Mouse (Mus musculus) fat pad, adult 2 months (tissue): ENCODE data around the gene Secisbp2.
A peak's percentile ranks its signal among the peaks of the same experiment; 100 is the strongest.
"Not testable (repeated sequence)": the region's sequence is repeated elsewhere in the genome, so short reads cannot be mapped to it uniquely, and the experiment has no call there.

Experiments
- DNase-seq: peaks from one replicate; pipeline ENCODE4 v3.0.0-alpha.2; 2011; ENCODE audit warnings: low read depth, low spot score; ENCODE audit errors: extremely low read depth

The Secisbp2 gene

DNA sequence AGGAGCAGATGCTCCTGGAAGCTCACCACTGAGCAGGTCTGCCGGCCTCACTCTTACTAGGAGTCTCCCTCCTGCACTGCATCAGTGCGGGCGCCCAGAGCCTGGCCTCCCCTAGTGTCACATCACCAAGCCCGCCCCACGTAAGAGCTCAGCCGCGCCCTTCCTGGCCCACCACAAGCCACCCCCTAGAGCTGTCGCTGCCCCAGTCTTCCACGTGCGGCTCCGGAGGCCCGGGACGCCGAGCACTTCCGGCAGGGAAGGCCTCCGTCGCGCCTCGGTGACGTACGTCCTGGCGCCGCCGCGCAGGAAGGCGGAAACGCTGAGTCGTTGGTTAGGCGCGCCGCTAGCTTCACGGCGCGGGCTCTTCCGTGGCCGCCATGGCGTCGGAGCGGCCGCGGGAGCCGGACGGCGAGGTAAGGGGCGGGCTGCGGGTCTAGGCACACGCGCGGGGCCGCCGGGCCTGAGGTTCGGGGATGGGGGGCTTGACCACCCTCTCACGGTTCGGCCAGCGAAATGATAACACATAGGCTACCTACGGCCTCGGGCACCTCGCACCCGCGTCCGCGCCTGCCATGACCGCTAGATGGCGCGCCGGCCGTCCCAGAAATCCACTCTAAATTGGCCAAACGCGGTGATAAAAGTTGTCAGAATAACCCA lies at the start of gene Secisbp2:
Gene Secisbp2, plus strand, starts transcription at position 290 of the 657 bp plus-strand sequence.
- DNase-seq: no peak

DNA sequence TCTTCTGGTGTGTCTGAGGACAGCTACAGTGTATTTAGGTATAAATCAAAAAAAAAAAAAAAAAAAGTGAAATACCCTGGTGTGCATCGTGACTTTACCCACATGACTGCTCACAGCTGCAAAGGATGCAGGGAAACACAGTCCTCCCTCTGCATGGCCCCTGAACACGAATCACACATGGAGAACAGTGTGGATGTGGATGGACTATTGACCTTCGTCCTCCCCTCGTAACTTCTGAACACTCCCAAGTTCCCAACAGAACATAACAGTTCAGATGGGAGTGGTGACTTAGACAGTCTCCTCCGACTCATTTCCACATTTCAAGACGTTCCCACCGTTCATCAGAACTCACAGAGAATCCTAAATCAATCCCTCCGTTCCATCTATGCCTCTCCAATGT lies 48.7 kb upstream of the Secisbp2 start:
- DNase-seq: no peak

DNA sequence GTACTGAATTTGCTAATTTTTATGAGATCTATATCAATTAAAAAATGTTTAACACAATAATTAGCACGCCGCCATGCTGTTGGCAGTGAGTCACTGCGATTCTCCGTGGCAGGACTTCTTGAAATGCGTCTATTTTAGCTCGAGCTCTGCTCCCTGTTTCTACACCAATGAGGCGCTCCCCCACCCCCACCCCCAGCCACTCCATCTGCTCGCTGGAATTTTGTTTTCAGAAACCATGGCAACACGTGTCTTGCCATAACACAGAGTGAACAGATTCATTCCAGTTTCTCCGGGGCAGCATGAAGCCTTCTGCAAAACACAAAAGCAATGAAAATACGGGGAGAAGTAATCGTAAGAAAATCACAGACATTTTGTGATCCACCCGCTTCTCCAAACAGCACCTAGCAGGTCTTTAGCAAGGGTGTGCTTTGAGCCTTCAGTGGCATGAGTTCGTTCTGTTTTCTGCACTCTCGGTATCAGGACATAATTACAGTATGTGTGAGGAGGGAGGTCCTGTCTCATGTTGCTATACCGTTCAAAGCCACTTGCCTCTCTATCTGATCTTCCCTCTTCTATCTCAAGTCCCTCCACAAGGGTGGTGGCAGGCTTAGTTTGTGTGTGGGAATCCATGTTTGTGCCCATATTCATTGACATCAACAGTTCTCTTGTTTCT lies 48.1 kb upstream of the Secisbp2 start:
- DNase-seq: no peak

DNA sequence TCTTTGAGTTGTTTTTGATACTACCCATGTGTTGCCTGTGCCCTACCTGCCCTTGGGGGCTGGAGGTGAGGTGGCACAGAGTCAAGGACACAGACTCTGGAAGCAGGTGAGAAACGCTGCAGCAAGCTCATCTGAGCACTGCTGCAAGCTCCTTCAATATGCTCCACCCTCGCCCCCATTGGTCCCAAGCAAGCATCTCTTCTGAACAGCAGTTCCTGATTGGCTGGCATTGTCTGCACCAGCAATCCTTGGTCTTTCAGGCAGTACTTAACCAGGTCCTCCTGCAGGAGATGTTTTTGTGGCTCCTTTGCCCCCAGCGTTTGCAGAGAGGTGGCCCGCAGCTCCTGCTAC lies 47.6 kb upstream of the Secisbp2 start:
- DNase-seq: no peak

DNA sequence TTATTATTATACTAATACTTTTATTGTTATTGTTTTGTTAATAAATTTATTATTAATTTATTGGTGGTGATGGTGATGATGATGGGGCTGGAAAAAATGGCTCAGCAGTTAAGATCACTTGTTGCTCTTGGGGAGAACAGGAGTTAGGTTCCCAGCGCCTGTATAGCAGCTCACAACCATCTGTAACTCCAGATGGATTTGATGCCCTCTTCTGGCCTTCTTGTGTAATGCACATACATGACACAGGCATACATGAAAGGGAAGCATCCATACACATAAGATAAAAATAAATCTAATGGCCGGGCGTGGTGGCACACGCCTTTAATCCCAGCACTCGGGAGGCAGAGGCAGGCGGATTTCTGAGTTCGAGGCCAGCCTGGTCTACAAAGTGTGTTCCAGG lies 42.3 kb upstream of the Secisbp2 start:
- DNase-seq: no peak

DNA sequence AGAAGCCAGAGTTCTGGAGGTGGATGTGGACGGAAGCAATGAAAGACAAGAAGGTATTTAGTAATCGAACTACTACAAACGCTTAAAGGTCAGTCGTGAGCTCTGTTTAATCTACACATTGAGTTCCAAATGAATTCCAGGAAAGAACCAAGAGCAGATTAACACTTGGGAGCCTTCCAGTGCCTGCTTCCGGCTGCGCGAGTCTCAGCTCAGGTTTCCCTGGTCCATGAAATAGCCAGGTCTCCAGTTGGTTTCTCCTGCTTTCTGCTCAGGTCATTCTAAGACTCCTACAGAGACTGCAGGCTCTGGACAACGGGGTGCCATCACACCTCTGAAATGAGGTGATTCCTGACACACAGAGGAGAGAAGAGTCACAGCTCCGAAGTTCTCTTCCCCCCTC lies 40.4 kb upstream of the Secisbp2 start:
- peak; percentile 3 for DNase-seq

DNA sequence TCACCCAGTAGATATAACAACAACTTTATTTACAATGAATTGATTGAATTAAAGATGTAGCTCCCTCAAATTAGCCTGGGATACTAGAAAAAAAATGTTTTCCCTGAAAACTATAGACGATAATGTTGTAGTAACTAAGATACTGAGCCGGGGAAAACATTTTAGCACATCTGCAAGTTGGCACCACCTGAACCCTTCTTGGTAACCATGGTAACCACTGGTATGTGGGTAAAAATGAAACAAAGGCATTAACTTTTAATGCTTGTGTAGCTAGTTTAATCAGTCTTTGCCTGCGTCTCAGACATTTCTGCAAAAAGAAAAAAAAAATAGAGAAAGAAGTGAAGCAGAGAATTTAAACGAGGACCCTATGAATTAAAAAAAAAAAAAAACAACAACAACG lies 40.0 kb upstream of the Secisbp2 start:
- DNase-seq: no peak

DNA sequence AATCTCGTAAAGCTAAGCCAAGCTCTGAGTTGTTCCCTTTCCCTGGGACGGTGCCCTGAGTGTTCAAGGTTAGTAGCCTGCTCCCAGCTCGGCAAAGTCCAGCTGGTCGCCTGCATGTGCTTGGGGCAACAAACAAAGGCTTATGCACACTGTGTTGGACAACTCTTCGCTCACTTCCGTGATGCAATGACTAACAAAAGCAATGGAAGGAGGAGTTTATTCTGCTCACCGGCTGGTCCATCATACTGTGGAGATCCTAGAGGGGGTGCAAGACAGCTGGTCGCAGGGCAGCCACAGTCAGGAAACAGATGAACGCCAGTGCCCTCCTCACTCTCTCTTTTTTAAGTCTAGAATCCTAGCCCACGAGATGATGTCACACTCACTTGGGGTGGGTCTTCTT lies 35.7 kb upstream of the Secisbp2 start:
- no peak for DNase-seq

DNA sequence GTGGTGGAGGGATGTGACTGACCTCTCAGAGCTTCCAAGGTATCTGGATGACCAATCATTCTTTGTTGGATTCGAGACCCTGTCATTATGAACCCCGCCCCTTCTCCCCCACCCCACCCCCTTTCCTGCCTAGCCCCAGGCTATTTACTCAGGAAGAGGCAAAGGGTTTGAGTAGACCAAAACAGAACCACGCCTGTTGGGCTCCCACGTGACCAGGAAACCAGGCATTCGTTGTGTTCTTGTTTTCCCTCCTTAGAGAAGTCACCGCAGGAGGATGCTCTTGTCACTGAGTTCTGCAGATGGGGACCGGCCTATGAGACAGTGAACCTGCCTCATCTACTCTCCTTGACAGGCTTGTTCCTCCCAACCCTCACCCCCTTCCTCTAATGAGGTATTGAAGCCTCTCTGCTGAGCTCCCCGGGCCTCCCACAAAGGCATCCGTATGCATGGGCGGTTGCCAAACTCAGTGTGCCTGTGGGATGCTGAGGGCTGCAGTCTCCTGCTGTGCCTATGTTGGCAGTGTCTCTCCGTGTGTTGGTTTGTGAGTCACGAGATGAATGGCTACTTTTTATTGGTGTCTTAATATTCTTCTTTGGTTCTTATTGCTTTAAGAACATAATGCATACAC lies 35.0 kb upstream of the Secisbp2 start:
- no peak for DNase-seq

DNA sequence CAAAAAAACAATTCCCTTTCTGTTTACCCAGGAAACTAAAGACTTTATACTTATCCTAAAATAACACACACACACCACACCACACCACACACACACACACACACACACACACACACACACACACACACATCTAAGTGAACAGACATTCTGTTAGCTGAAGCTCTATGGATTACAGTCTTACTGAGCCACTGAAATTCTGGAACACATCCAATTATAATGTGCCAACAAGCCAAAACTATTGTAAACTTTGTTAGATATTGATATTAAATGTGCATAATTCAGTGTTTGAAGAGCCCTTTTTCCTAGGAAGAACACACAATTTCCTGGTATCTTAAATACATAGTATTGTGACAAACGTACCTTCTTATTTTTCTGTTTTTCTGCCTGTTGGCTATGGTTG lies 34.2 kb upstream of the Secisbp2 start:
- no peak for DNase-seq

DNA sequence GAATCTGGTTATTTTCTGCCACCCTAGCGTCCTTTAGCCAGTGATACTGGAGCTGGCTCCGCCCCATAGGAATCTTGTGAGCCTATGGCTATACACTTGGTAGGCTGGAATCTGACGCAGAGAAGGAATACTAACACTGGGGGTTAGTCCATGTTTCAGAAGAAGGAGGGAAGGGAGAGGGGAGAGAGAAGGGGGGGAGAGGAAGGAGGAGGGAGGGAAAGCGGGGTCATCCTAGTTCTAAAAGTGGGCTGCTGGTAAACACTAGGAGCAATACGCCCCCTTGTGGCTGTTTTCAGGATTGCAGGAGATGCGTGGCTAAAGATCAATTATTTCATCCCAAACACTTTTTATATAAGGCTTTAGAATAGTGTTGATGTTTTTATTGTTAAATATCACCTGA lies 33.6 kb upstream of the Secisbp2 start:
- no peak for DNase-seq

DNA sequence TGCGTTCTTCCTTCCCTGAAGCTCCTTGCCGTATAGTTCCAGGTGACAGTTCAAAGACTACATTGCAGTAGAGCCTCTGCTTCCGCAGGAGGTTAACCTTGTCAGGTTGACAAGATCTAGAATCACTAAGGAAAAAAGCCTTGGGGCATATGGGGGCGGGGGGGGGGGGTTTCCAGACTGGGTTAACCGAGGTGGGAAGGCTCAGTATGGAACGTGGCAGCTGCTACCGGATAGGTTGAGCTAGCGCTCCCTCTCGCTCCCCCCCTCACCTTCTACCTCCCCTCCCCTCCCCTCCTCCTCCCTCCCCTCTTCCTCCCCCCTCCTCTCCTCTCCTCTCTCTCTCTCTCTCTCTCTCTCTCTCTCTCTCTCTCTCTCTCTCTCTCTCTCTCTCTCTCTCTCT lies 32.9 kb upstream of the Secisbp2 start:
- DNase-seq: no peak

DNA sequence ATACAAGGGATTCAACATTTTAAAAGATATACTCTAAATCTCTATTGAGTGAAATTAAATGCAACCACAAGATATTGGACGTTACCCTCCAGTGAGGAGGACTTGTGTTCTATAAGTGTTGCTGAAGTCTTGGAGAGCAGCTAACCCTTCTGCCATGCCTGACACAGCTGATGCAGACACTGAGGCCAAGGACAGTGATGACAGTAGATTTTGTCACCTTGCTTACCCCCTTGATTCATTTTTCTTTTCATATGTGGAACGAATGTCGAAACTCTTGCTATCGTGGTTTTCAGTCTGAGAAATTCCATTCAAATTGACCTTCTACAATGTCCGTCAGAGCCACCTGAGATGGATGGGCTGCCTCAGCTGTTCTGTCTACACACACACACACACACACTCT lies 28.9 kb upstream of the Secisbp2 start:
- DNase-seq: no peak

DNA sequence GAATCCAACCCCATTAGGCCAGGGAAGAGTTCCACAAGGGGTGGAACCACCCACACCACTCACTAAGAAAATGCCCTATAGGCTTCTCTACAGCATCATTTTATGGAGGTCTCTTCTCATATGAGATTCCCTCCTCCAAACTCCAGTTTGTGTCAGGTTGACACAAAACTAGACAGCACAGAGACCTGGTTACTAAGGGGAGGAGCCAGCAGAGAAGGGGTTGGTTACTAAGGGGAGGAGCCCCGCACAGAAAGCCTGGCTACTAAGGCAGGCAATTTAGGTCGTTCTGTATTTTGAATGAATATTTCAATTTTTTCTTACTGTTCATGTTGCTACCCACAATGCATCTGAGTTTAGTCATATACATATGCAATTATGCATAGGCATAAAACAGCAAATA lies 27.8 kb upstream of the Secisbp2 start:
- DNase-seq: no peak

DNA sequence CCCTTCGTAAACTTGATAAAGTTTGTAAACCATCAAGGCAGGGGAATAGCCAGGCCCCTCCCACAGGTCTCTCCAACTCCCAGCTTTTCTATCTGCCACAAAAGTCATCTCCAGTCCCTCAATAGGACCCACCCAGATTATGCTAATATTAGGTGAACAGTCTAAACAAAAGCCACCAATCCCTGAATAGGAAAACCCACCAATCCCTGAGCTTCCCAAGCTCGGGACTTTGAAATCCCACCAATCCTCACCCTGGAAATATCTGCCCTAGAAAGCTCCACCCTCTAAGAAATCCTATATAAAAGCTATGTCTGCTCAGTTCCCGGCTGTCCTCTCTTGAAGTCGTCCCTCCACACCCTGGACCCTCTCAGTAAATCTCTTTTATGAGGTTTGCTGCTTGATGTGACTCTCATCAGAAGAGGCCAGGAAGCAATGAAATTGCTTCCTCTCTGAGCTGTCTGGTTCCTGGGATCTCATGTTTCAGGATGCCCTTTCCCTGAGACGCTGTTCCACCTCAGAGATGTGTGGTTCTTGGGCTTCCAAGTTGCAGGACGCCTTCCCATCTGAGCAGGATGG lies 23.1 kb upstream of the Secisbp2 start:
- no peak for DNase-seq

DNA sequence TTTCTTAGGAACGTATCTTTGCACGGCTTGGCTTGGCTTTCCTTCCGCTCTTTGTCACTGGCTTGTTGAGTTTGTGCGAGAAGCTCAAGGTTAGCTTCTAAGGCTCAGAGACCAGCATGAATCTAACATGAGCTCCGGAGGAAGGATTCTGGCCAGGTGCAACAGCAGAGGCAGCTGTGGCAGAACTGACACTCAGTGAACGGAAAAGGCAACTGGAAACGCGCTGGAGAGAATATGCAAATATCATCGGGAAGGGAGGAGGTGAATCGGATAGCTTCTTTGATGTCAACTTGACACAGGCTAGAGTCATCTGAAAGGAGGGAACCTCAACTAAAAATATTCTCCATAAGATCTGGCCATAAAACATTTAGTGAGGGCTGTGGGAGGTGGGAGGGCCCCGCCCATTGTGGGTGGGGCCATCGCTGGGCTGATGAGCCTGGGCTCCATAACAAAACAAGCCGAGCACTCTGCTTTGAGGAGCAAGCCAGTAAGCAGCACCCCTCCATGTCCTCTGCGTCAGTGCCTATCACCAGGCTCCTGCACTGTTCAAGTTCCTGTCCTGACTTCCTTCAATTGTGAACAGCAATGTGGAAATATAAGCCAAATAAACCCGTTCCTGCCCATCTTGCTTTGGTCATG lies 20.0 kb upstream of the Secisbp2 start:
- no peak for DNase-seq

DNA sequence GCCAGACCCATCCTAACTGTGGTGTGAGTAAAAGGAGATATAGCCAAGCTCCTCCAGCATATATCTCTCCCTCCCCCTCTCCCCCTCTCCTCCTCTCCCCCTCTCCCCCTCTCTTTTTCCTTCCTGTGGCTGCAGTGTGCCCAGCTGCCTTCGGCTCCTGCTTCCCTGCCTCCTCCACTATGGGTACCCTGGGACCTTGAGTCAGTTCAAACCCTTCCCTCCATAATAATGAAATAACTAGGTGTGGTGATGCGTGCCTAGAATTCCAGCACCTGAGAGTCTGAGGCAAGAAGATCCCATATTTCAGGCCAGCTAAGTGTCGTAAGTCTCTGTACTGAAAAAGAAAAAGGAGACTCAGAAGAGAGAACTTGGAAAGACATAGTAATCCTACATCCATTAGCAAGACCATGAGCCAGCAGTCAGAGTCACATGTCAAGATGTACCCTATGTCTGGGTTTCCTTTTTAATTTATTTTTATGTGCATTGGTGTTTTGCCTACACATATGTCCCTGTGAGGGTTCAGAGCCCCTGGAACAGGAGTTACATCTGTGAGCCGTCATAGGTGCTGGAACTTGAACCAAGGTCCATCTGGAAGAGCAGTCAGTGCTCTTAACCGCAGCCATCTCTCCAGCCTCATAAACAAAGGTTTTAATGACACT lies 18.8 kb upstream of the Secisbp2 start:
- no peak for DNase-seq

DNA sequence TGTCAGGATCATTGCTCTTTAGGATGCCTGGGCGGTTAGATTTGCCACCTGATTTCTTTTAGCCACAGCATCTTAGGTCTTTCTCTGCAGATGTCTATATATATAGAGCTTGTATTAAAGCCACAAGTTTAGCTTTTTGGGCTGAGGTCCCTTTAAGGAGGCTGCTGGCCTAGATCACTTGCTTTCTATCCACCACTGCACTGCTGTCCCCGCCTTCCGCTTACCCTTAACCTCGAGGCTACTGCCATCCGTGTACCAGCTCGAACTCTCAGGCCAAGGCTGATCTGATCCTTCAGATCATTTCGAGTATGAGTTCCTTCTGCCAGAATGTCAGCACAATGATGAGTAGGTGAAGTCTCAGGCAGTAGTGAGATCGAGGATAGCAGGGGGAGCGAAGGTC lies 16.1 kb upstream of the Secisbp2 start:
- DNase-seq: not testable (repeated sequence)

DNA sequence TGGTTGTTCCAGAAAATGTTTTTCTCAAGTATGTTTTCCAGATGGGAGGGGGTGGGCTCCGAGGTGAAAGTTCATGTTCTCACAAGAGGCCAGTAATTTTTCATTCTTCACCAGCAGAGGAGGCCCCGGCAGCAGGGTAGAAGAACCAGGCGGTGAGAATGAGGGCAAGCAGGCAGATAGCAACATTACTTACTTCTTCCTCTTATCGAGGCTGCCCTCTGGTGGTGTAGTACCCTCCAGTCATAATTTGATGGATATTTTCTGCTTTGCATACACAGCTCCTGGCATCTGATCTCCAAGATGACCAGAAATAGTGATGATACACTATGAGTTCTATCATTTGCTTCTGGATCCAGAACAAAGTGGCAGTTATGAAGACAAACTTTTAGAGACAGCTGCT lies 12.5 kb upstream of the Secisbp2 start:
- DNase-seq: no peak

DNA sequence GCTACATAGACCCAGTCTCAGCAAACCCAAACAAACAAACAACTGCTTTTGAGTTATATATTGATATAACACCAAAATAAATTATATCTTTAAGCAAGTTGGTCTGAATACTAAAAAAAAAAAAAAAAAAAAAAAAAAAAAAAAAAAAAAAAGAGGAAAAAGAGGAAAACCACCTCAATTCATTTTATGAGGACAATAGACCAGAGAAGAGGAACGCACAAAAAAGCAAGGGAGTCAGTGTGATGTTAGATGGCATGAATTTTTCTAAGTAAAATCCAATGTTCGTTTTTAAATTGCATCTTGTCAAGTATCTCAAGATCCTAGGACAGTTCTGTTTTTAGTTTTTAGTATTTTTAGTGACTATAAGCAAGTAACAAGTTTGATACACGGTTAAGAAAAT lies 10.1 kb upstream of the Secisbp2 start:
- DNase-seq: no peak

DNA sequence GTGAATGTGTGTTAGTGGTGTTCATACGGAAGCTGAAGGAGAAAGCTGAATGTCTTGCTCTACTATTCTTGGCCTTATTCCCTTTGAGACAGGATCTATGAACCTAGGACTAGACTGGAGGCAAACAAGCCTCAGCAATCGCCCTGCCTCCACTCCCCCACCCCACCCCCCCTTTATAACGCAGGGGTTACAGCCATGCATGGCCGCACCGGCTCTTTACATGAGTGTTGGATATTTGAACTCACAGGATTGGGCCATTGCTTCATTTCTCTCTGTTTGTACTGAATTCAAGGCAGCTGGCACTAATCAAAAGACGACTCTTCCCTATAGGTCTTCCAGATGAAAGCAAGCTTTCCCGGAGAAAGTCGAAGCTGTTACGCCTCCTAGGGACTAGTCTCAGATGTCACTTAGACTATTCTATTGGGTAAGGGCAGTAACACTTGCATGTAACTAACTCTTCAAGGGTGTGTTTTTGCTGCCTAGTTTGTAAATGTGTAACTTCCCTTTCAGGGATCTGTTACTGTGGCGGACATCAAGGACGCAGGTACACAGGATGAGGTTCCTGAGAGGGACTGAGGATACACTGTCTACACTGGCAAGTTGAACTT lies 9.2 kb upstream of the Secisbp2 start:
- DNase-seq: no peak
